Mouse (Mus musculus) cerebellum, adult 2 months (tissue): ENCODE data around the gene Kynu.

Experiments
- CTCF ChIP-seq: fragments of 200-500 bp; IDR thresholded peaks from 2 replicates; pipeline ENCODE4 v1.5.1; 2011; ENCODE audit warnings: low read depth, mild to moderate bottlenecking, control low read depth, low read length, moderate library complexity, borderline replicate concordance; ENCODE audit not compliant: insufficient read depth
- POLR2A ChIP-seq: fragments of 200-500 bp; IDR thresholded peaks from 2 replicates; pipeline ENCODE4 v1.6.1; 2011; ENCODE audit warnings: low read length, control low read depth, borderline replicate concordance; ENCODE audit not compliant: insufficient read depth

- no peak for TF ChIP-seq POLR2A
- TF ChIP-seq CTCF = no peak
Measured at GRCm38 (mm10) chr2:43695635-43696034, 140.5 kb downstream of the Kynu start.
